Mouse (Mus musculus) G1E (cell line): ENCODE results near the gene Dcst2.

Experiments
- CTCF ChIP-seq: IDR thresholded peaks from 2 replicates; pipeline ENCODE4 v1.5.1; 2012; ENCODE audit warnings: low read depth, low read length, inconsistent platforms, mixed read lengths
- TAL1 ChIP-seq: conservative IDR thresholded peaks from 2 replicates; pipeline ENCODE4 v1.6.1; 2012; ENCODE audit warnings: low read depth, low read length, inconsistent platforms, mixed read lengths

GRCm38 (mm10) chr3:89330346-89330745, 31.4 kb upstream of the Dcst2 start:
- TF ChIP-seq CTCF (no peak), TAL1 (no peak)
